Mouse (Mus musculus): Measurements from ENCODE around the gene Hivep2. TPM values are rescaled to one million over a fixed set of nuclear protein-coding genes. Genes with fewer than 3 reads are reported as not detected.

Gene Hivep2
- polyA plus RNA-seq, 2 experiments: 12.1 to 12.9 TPM

- H3K4me2 ChIP-seq (replicated peaks; ENCODE audit: low read depth, low read length, severe bottlenecking): peak overlapping the region; percentile 18; the same call in 1 of the 2 replicates
Observed at GRCm38 (mm10) chr10:14085882-14086515, 120.1 kb downstream of the Hivep2 start.

GRCm38 (mm10) chr10:14087316-14087715 lies 121.4 kb downstream of the Hivep2 start:
- WGBS: 81% methylated on average over 7 of the region's 7 CpGs

More at GRCm38 (mm10) chr10:14085882-14086515, 120.1 kb downstream of the Hivep2 start:
- Histone ChIP-seq H3K27ac (replicated peaks; ENCODE audit: low read depth, low read length) (peak overlapping the region; percentile 40; the same call in 1 of the 2 replicates), H3K36me3 (ENCODE audit: control insufficient read depth, insufficient read depth, low read length) (no peaks in the 10 kb centered on the region), H3K9me3 (ENCODE audit: control insufficient read depth, low read length) (no peaks in the 10 kb centered on the region), H3K9ac (ENCODE audit: low read depth, low read length, severe bottlenecking) (no peak overlapping the region), H3K4me1 (ENCODE audit: control insufficient read depth, insufficient read depth, low read length) (0 out of 2 replicates have a peak, but pooled peaks cover 5% of the 10 kb centered on the region), H3K27me3 (ENCODE audit: control insufficient read depth, insufficient read depth, low read length) (no peaks in the 10 kb centered on the region), H3K4me3 (replicated peaks; ENCODE audit: low read length) (no peak overlapping the region; the same call in 1 of the 2 replicates)
- TF ChIP-seq POLR2A (IDR thresholded peaks at IDR 0.05; ENCODE audit: borderline replicate concordance, extremely low read depth, insufficient read depth, insufficient read length): no peak
- ATAC-seq (ENCODE audit: low FRiP score, low read depth): peak; percentile 30; the same call in 1 of the 2 replicates
- peak; percentile 6 for DNase-seq (ENCODE audit: low spot score)
- 49% methylated on average over 10 of the region's 10 CpGs for WGBS

GRCm38 (mm10) chr10:14089488-14089887 lies 123.6 kb downstream of the Hivep2 start:
- WGBS: 54% methylated on average over 9 of the region's 9 CpGs
- no peak overlapping the region for H3K9ac ChIP-seq (ENCODE audit: low read depth, low read length, severe bottlenecking)
- H3K4me1 ChIP-seq (ENCODE audit: control insufficient read depth, insufficient read depth, low read length): 0 out of 2 replicates have a peak, but pooled peaks cover 5% of the 10 kb centered on the region
- no peaks in the 10 kb centered on the region for H3K9me3 ChIP-seq (ENCODE audit: control insufficient read depth, low read length)
- no peak overlapping the region for H3K4me2 ChIP-seq (replicated peaks; ENCODE audit: low read depth, low read length, severe bottlenecking)
- no peak overlapping the region for H3K27ac ChIP-seq (replicated peaks; ENCODE audit: low read depth, low read length)
- no peak overlapping the region for H3K4me3 ChIP-seq (replicated peaks; ENCODE audit: low read length)
- no peaks in the 10 kb centered on the region for H3K36me3 ChIP-seq (ENCODE audit: control insufficient read depth, insufficient read depth, low read length)
- no peak for TF ChIP-seq POLR2A (IDR thresholded peaks at IDR 0.05; ENCODE audit: borderline replicate concordance, extremely low read depth, insufficient read depth, insufficient read length)
- no peak for ATAC-seq (ENCODE audit: low FRiP score, low read depth)
- DNase-seq (ENCODE audit: low spot score): peak; percentile 26
- no peaks in the 10 kb centered on the region for H3K27me3 ChIP-seq (ENCODE audit: control insufficient read depth, insufficient read depth, low read length)

More at GRCm38 (mm10) chr10:14087316-14087715, 121.4 kb downstream of the Hivep2 start:
- ATAC-seq (ENCODE audit: low FRiP score, low read depth) (no peak), DNase-seq (ENCODE audit: low spot score) (no peak)
- Histone ChIP-seq H3K4me2 (replicated peaks; ENCODE audit: low read depth, low read length, severe bottlenecking) (no peak overlapping the region), H3K4me1 (ENCODE audit: control insufficient read depth, insufficient read depth, low read length) (0 out of 2 replicates have a peak, but pooled peaks cover 5% of the 10 kb centered on the region), H3K9ac (ENCODE audit: low read depth, low read length, severe bottlenecking) (no peak overlapping the region), H3K4me3 (replicated peaks; ENCODE audit: low read length) (no peak overlapping the region), H3K9me3 (ENCODE audit: control insufficient read depth, low read length) (no peaks in the 10 kb centered on the region), H3K36me3 (ENCODE audit: control insufficient read depth, insufficient read depth, low read length) (no peaks in the 10 kb centered on the region), H3K27ac (replicated peaks; ENCODE audit: low read depth, low read length) (no peak overlapping the region), H3K27me3 (ENCODE audit: control insufficient read depth, insufficient read depth, low read length) (no peaks in the 10 kb centered on the region)
- no peak for TF ChIP-seq POLR2A (IDR thresholded peaks at IDR 0.05; ENCODE audit: borderline replicate concordance, extremely low read depth, insufficient read depth, insufficient read length)

GRCm38 (mm10) chr10:14094033-14094432 lies 128.2 kb downstream of the Hivep2 start:
- ATAC-seq (ENCODE audit: low FRiP score, low read depth): no peak
- no peaks in the 10 kb centered on the region for H3K36me3 ChIP-seq (ENCODE audit: control insufficient read depth, insufficient read depth, low read length)
- no peak for TF ChIP-seq POLR2A (IDR thresholded peaks at IDR 0.05; ENCODE audit: borderline replicate concordance, extremely low read depth, insufficient read depth, insufficient read length)
- no peaks in the 10 kb centered on the region for H3K27me3 ChIP-seq (ENCODE audit: control insufficient read depth, insufficient read depth, low read length)
- H3K9me3 ChIP-seq (ENCODE audit: control insufficient read depth, low read length): no peaks in the 10 kb centered on the region
- H3K4me1 ChIP-seq (ENCODE audit: control insufficient read depth, insufficient read depth, low read length): no peaks in the 10 kb centered on the region
- 84% methylated on average over 4 of the region's 4 CpGs for WGBS
- no peak overlapping the region for H3K4me3 ChIP-seq (replicated peaks; ENCODE audit: low read length)
- DNase-seq (ENCODE audit: low spot score): no peak
- no peak overlapping the region for H3K4me2 ChIP-seq (replicated peaks; ENCODE audit: low read depth, low read length, severe bottlenecking)
- no peak overlapping the region for H3K9ac ChIP-seq (ENCODE audit: low read depth, low read length, severe bottlenecking)
- H3K27ac ChIP-seq (replicated peaks; ENCODE audit: low read depth, low read length): no peak overlapping the region

GRCm38 (mm10) chr10:14096045-14096444 lies 130.2 kb downstream of the Hivep2 start:
- H3K27me3 ChIP-seq (ENCODE audit: control insufficient read depth, insufficient read depth, low read length): no peaks in the 10 kb centered on the region
- no peaks in the 10 kb centered on the region for H3K36me3 ChIP-seq (ENCODE audit: control insufficient read depth, insufficient read depth, low read length)
- DNase-seq (ENCODE audit: low spot score): no peak
- no peak overlapping the region for H3K27ac ChIP-seq (replicated peaks; ENCODE audit: low read depth, low read length)
- no peaks in the 10 kb centered on the region for H3K9me3 ChIP-seq (ENCODE audit: control insufficient read depth, low read length)
- no peak for ATAC-seq (ENCODE audit: low FRiP score, low read depth)
- H3K4me1 ChIP-seq (ENCODE audit: control insufficient read depth, insufficient read depth, low read length): no peaks in the 10 kb centered on the region
- no peak overlapping the region for H3K9ac ChIP-seq (ENCODE audit: low read depth, low read length, severe bottlenecking)
- WGBS: 91% methylated on average over 3 of the region's 3 CpGs
- TF ChIP-seq POLR2A (IDR thresholded peaks at IDR 0.05; ENCODE audit: borderline replicate concordance, extremely low read depth, insufficient read depth, insufficient read length): no peak
- no peak overlapping the region for H3K4me3 ChIP-seq (replicated peaks; ENCODE audit: low read length)
- no peak overlapping the region for H3K4me2 ChIP-seq (replicated peaks; ENCODE audit: low read depth, low read length, severe bottlenecking)

Measured in limb, embryonic 14.5 days (tissue).